Mouse (Mus musculus) megakaryocyte, embryonic 14.5 days (primary cell): ENCODE results near the gene Itpk1. TPM values are rescaled to one million over a fixed set of nuclear protein-coding genes. Genes with fewer than 3 reads are reported as not detected.

Experiments used
- H3K27me3 ChIP-seq: replicated peaks from 2 replicates; pipeline ENCODE3; 2012; ENCODE audit warnings: inconsistent platforms
- H3K36me3 ChIP-seq: replicated peaks from 2 replicates; pipeline ENCODE3; 2012; ENCODE audit warnings: low read length, inconsistent platforms, mixed read lengths
- H3K4me1 ChIP-seq: 2 replicates; pipeline ENCODE4 v1.6.1; 2012; ENCODE audit warnings: inconsistent platforms
- H3K4me3 ChIP-seq: replicated peaks from 2 replicates; pipeline ENCODE3; 2012; ENCODE audit warnings: moderate library complexity, mild to moderate bottlenecking, inconsistent platforms
- H3K9me3 ChIP-seq: 2 replicates; pipeline ENCODE4 v1.6.1; 2012; ENCODE audit warnings: inconsistent platforms
- FLI1 ChIP-seq: IDR thresholded peaks from 2 replicates; pipeline ENCODE4 v1.6.1; 2012; ENCODE audit warnings: low read length, inconsistent platforms, mixed read lengths
- GATA1 ChIP-seq: IDR thresholded peaks from 3 replicates; pipeline ENCODE4 v1.6.1; 2012; ENCODE audit warnings: mixed read lengths, low read length, inconsistent platforms, borderline replicate concordance
- polyA plus RNA-seq: library from polyadenylated mRNA; stranded (reverse); fragments of >175 nt; gene quantifications from 2 replicates; pipeline ENCODE4 v1.2.3, GENCODE M21; 2012; ENCODE audit warnings: low replicate concordance; ENCODE audit not compliant: insufficient read depth

Gene Itpk1
- polyA plus RNA-seq, 1 experiment: 19.2 TPM

GRCm38 (mm10) chr12:102545122-102545521 is 159.6 kb downstream of the Itpk1 start:
- Histone ChIP-seq H3K36me3 (no peaks in the 10 kb centered on the region), H3K4me3 (no peak overlapping the region), H3K4me1 (no peaks in the 10 kb centered on the region), H3K9me3 (no peaks in the 10 kb centered on the region), H3K27me3 (peaks cover 37% of the 10 kb centered on the region)
- TF ChIP-seq GATA1 (no peak), FLI1 (no peak)

DNA sequence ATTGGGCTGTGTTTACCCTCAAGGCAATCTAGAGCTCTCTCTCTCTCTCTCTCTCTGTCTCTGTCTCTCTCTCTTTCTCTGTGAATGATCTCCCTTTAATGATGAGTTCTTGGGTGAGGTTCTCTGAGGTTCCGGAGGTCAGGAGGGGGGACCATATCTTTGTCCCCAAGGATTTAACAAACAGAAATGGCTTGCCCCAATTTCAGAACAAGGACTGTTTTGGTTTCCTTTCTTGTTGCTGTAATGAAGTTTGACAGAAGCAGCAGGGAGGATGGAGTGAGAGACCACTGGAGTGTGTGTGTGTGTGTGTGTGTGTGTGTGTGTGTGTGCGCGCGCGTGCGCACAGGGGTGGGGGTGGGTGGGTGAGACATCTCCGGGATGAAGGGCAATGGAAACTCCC is 163.6 kb downstream of the Itpk1 start:
- TF ChIP-seq FLI1 (no peak), GATA1 (no peak)
- peaks cover 33% of the 10 kb centered on the region for H3K27me3 ChIP-seq
- H3K4me1 ChIP-seq: peaks cover 21% of the 10 kb centered on the region
- H3K36me3 ChIP-seq: no peaks in the 10 kb centered on the region
- H3K4me3 ChIP-seq: no peak overlapping the region
- no peaks in the 10 kb centered on the region; the same call in 1 of the 2 replicates for H3K9me3 ChIP-seq

DNA sequence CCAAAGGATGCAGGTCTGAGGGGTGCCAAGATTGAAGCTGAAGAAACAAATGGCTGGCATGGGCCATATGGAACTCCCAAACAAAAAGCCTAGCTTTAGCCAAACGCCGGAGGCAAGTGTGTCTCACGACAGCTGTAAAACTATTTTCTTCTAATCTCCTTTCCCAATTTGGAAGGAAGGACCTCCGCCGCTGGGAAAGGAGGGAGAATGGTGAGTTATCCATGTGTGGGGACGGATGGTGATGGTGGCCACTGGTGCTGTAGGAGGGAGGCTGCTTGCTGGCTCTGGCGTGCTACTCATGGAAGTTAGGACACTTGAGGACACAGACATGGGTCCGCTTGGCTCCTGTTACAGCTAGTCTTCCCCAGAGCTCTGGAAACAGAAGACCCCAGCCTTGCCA is 164.5 kb downstream of the Itpk1 start:
- H3K4me1 ChIP-seq: peaks cover 21% of the 10 kb centered on the region
- H3K4me3 ChIP-seq: no peak overlapping the region
- no peak for TF ChIP-seq GATA1
- no peak for TF ChIP-seq FLI1
- H3K36me3 ChIP-seq: no peaks in the 10 kb centered on the region
- H3K9me3 ChIP-seq: peaks cover 2% of the 10 kb centered on the region; the same call in 1 of the 2 replicates
- H3K27me3 ChIP-seq: peaks cover 30% of the 10 kb centered on the region

DNA sequence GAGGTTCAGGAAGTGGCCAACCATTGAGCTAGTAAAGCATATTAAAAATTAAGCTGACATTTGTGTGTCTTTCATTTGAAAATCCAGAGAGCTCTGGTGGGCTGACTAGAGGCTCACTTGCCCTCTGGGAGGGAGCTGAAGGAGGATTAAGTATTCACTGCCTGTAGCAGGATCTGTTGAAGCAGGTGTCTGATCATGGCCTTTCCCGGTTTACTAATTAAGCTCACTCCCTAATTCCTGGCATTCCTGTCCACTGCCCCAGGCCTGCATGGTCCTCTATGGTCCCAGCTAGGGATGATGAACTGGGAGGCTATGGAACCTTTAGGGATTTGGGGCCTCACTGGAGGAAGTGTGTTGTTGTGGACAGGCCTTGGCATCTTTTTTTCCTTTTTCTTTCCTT is 168.9 kb downstream of the Itpk1 start:
- H3K27me3 ChIP-seq: peaks cover 13% of the 10 kb centered on the region

GRCm38 (mm10) chr12:102527989-102528388 is 176.7 kb downstream of the Itpk1 start:
- no peaks in the 10 kb centered on the region for H3K36me3 ChIP-seq
- TF ChIP-seq GATA1 (no peak), FLI1 (no peak)
- no peaks in the 10 kb centered on the region for H3K27me3 ChIP-seq
- H3K4me3 ChIP-seq: peak overlapping the region; percentile 76
- H3K9me3 ChIP-seq: no peaks in the 10 kb centered on the region
- H3K4me1 ChIP-seq: peaks cover 58% of the 10 kb centered on the region

More for the DNA sequence above, 168.9 kb downstream of the Itpk1 start:
- Histone ChIP-seq H3K36me3 (no peaks in the 10 kb centered on the region), H3K9me3 (peaks cover 2% of the 10 kb centered on the region; the same call in 1 of the 2 replicates), H3K4me3 (no peak overlapping the region), H3K4me1 (peaks cover 39% of the 10 kb centered on the region)
- TF ChIP-seq GATA1: no peak
- TF ChIP-seq FLI1: no peak

GRCm38 (mm10) chr12:102524760-102525159 is 180.0 kb downstream of the Itpk1 start:
- Histone ChIP-seq H3K4me3 (peak overlapping the region; percentile 6), H3K4me1 (peaks cover 59% of the 10 kb centered on the region), H3K27me3 (no peaks in the 10 kb centered on the region), H3K36me3 (no peaks in the 10 kb centered on the region), H3K9me3 (no peaks in the 10 kb centered on the region)
- TF ChIP-seq FLI1 (no peak), GATA1 (no peak)

DNA sequence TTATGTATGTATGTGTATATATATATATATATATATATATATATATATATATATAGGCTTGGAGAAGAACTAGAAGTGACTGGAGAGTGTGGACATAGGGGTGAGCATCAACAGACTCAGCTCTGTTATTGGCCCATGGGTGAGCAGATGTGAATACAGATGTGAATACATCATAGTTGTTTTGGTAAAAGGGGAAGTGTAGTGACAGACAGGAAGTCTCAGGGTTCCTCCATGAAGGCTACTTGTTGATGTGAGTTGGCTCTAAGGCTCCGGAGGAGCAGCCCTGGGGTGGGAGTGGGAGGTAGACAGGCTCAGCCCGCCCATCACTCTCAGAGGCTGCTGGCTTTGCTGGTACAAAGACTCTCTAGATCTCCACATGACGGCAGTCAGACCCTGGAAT is 180.5 kb downstream of the Itpk1 start:
- Histone ChIP-seq H3K9me3 (no peaks in the 10 kb centered on the region), H3K4me3 (no peak overlapping the region), H3K27me3 (no peaks in the 10 kb centered on the region), H3K36me3 (no peaks in the 10 kb centered on the region), H3K4me1 (peaks cover 58% of the 10 kb centered on the region)
- no peak for TF ChIP-seq GATA1
- TF ChIP-seq FLI1: no peak

GRCm38 (mm10) chr12:102521777-102522319 is 182.9 kb downstream of the Itpk1 start:
- Histone ChIP-seq H3K27me3 (peaks cover 1% of the 10 kb centered on the region), H3K4me1 (peaks cover 37% of the 10 kb centered on the region), H3K36me3 (no peaks in the 10 kb centered on the region), H3K9me3 (no peaks in the 10 kb centered on the region), H3K4me3 (no peak overlapping the region)
- TF ChIP-seq GATA1 (no peak), FLI1 (no peak)

GRCm38 (mm10) chr12:102519929-102520720 is 184.6 kb downstream of the Itpk1 start:
- Histone ChIP-seq H3K27me3 (peaks cover 5% of the 10 kb centered on the region), H3K4me1 (peaks cover 24% of the 10 kb centered on the region), H3K4me3 (no peak overlapping the region), H3K36me3 (no peaks in the 10 kb centered on the region), H3K9me3 (no peaks in the 10 kb centered on the region)
- TF ChIP-seq GATA1 (no peak), FLI1 (no peak)

Other genes with a start within 250 kb of the Itpk1 start
- 1.2 and 3.4 TPM in 2 replicates for gene Golga5, start 235.8 kb downstream of the Itpk1 start, polyA plus RNA-seq
- 0.06 TPM in 1 of 2 replicates, not detected in the other for gene Chga, start 150.0 kb downstream of the Itpk1 start, polyA plus RNA-seq
- 3.3 TPM in 1 of 2 replicates, not detected in the other for gene Moap1, start 38.7 kb upstream of the Itpk1 start, polyA plus RNA-seq
- 1.2 and 2.4 TPM in 2 replicates for gene Tmem251, start 38.8 kb upstream of the Itpk1 start, polyA plus RNA-seq
- not detected in 2 replicates for gene Gm28051, start 52.8 kb upstream of the Itpk1 start, polyA plus RNA-seq
- gene Gon7, start 52.9 kb upstream of the Itpk1 start, polyA plus RNA-seq: 10.4 TPM in 1 of 2 replicates, not detected in the other
- 4.4 and 11.3 TPM in 2 replicates for gene Ubr7, start 53.0 kb upstream of the Itpk1 start, polyA plus RNA-seq
- 0.82 TPM in 1 of 2 replicates, not detected in the other for gene Gm20604, start 53.7 kb upstream of the Itpk1 start, polyA plus RNA-seq
- gene Btbd7, start 173.5 kb upstream of the Itpk1 start, polyA plus RNA-seq: 0.26 and 0.35 TPM in 2 replicates
- gene Cox8c, start 194.4 kb upstream of the Itpk1 start, polyA plus RNA-seq: not detected in 2 replicates
- 0.06 TPM in 1 of 2 replicates, not detected in the other for gene Unc79, start 243.9 kb upstream of the Itpk1 start, polyA plus RNA-seq